Mouse (Mus musculus): ENCODE results near the gene Tpp1.

Tpp1 gene

GRCm38 (mm10) chr7:105726144-105726979, 25.7 kb downstream of the Tpp1 start:
- DNase-seq = peak; percentile 82

GRCm38 (mm10) chr7:105721916-105722315, 30.1 kb downstream of the Tpp1 start:
- no peak for DNase-seq

- DNase-seq = no peak
Measured at GRCm38 (mm10) chr7:105715366-105715765, 36.7 kb downstream of the Tpp1 start.

- DNase-seq = no peak
Measured at GRCm38 (mm10) chr7:105708733-105709132, 43.3 kb downstream of the Tpp1 start.

GRCm38 (mm10) chr7:105703816-105704215, 48.2 kb downstream of the Tpp1 start:
- DNase-seq = peak; percentile 63

GRCm38 (mm10) chr7:105703184-105703583, 48.9 kb downstream of the Tpp1 start:
- DNase-seq = peak; percentile 12
